Mouse (Mus musculus): ENCODE measurements at regions not wholly inside any gene's neighbourhood (a gene's known extent, or its start where the extent isn't known, plus 50 kb on each side); places are given as distances from the start of the nearest gene placed in this dataset.

- DNase-seq: no peak
Observed at GRCm38 (mm10) chr14:99713069-99713830, 414.8 kb downstream of the Klf5 start.

GRCm38 (mm10) chr14:99733474-99734199 is 435.1 kb downstream of the Klf5 start:
- no peak for DNase-seq

GRCm38 (mm10) chr14:99734200-99734567 is 435.7 kb downstream of the Klf5 start:
- no peak for DNase-seq

GRCm38 (mm10) chr14:99743625-99744297 is 445.3 kb downstream of the Klf5 start:
- no peak for DNase-seq

- DNase-seq: no peak
Observed at GRCm38 (mm10) chr14:99745209-99745608, 446.7 kb downstream of the Klf5 start.

- DNase-seq: no peak
Observed at GRCm38 (mm10) chr14:99748166-99748565, 449.7 kb downstream of the Klf5 start.

- DNase-seq: no peak
Observed at GRCm38 (mm10) chr14:99749308-99750305, 451.1 kb downstream of the Klf5 start.

- no peak for DNase-seq
Observed at GRCm38 (mm10) chr14:99758045-99758444, 459.6 kb downstream of the Klf5 start.

- DNase-seq: no peak
Observed at GRCm38 (mm10) chr14:99763336-99763735, 464.8 kb downstream of the Klf5 start.

- no peak for DNase-seq
Observed at GRCm38 (mm10) chr14:99771009-99771408, 472.5 kb downstream of the Klf5 start.

GRCm38 (mm10) chr14:99772774-99773423 is 474.4 kb downstream of the Klf5 start:
- no peak for DNase-seq

GRCm38 (mm10) chr14:99778477-99778876 is 480.0 kb downstream of the Klf5 start:
- peak in 1 of 2 experiments; percentile 21 for DNase-seq

- DNase-seq: no peak
Observed at GRCm38 (mm10) chr14:99778957-99779356, 480.5 kb downstream of the Klf5 start.

GRCm38 (mm10) chr14:99783646-99784045 is 485.2 kb downstream of the Klf5 start:
- no peak for DNase-seq

- no peak for DNase-seq
Observed at GRCm38 (mm10) chr14:99785106-99785505, 486.6 kb downstream of the Klf5 start.

GRCm38 (mm10) chr14:99786367-99786766 is 487.9 kb downstream of the Klf5 start:
- DNase-seq: no peak

- DNase-seq: no peak
Observed at GRCm38 (mm10) chr14:99788185-99788584, 489.7 kb downstream of the Klf5 start.

GRCm38 (mm10) chr14:99796293-99796692 is 488.2 kb downstream of the Klf12 start:
- DNase-seq: no peak

GRCm38 (mm10) chr14:99806052-99806451 is 478.4 kb downstream of the Klf12 start:
- no peak for DNase-seq

- DNase-seq: no peak
Observed at GRCm38 (mm10) chr14:99806599-99806998, 477.9 kb downstream of the Klf12 start.

GRCm38 (mm10) chr14:99812741-99813485 is 471.6 kb downstream of the Klf12 start:
- no peak for DNase-seq
